Mouse (Mus musculus) embryonic facial prominence, embryonic 15.5 days (tissue): Measurements from ENCODE around the gene Psme3. TPM values are rescaled to one million over a fixed set of nuclear protein-coding genes. Genes with fewer than 3 reads are reported as not detected.
A peak's percentile ranks its signal among the peaks of the same experiment; 100 is the strongest.
"Not testable (repeated sequence)": the region's sequence is repeated elsewhere in the genome, so short reads cannot be mapped to it uniquely, and the experiment has no call there.

ENCODE experiments used
- ATAC-seq: fragments of 200-750 bp; cut with Nextera tagmentation; 2 replicates; pipeline ENCODE4 v1.8.0; 2017; ENCODE audit warnings: low read depth, moderate TSS enrichment; ENCODE audit not compliant: insufficient number of reproducible peaks, low FRiP score, low TSS enrichment
- H3K27ac ChIP-seq: fragments of 300-500 bp; sonication (generic); replicated peaks from 2 replicates; pipeline ENCODE4 v1.5.1; 2015; ENCODE audit warnings: mild to moderate bottlenecking, inconsistent platforms
- H3K27me3 ChIP-seq: fragments of 300-500 bp; sonication (generic); 2 replicates; pipeline ENCODE4 v1.6.1; 2015; ENCODE audit warnings: inconsistent platforms
- H3K36me3 ChIP-seq: fragments of 300-500 bp; sonication (generic); 2 replicates; pipeline ENCODE4 v1.6.1; 2015; ENCODE audit warnings: mild to moderate bottlenecking, inconsistent platforms
- H3K4me1 ChIP-seq: fragments of 300-500 bp; sonication (generic); 2 replicates; pipeline ENCODE4 v1.6.1; 2015; ENCODE audit warnings: inconsistent platforms
- H3K4me2 ChIP-seq: fragments of 300-500 bp; sonication (generic); replicated peaks from 2 replicates; pipeline ENCODE4 v1.6.1; 2015; ENCODE audit warnings: mild to moderate bottlenecking, inconsistent platforms
- H3K4me3 ChIP-seq: fragments of 300-500 bp; sonication (generic); replicated peaks from 2 replicates; pipeline ENCODE4 v1.5.1; 2015; ENCODE audit warnings: mild to moderate bottlenecking, inconsistent platforms
- H3K9ac ChIP-seq: fragments of 300-500 bp; sonication (generic); 2 replicates; pipeline ENCODE4 v1.6.1; 2015; ENCODE audit warnings: inconsistent platforms
- H3K9me3 ChIP-seq: fragments of 300-500 bp; sonication (generic); replicated peaks from 2 replicates; pipeline ENCODE4 v1.6.1; 2016; ENCODE audit warnings: inconsistent platforms
- WGBS: fragments of 180-500 bp; shearing (Covaris S2); methylation state at CpG from one replicate; pipeline ENCODE4 v1.1.7; 2015; 5-methylcytosine and 5-hydroxymethylcytosine counted together
- polyA plus RNA-seq: library from polyadenylated mRNA; unstranded; fragments of >200 nt; fragmentation: Nextera tagmentation; extraction: Ambion mirVana; gene quantifications from 2 replicates; pipeline ENCODE4 v1.2.1, GENCODE M21; 2015

Psme3 gene
- polyA plus RNA-seq, 1 experiment from 2014 or later = 126 TPM

GRCm38 (mm10) chr11:101314567-101314966, 1.4 kb upstream of the Psme3 start:
- no peak overlapping the region for H3K27ac ChIP-seq
- WGBS = 98% methylated on average over 1 of the region's 1 CpGs
- H3K4me1 ChIP-seq = peaks cover 15% of the 10 kb centered on the region
- no peak overlapping the region for H3K9ac ChIP-seq
- ATAC-seq = no peak
- no peak overlapping the region for H3K4me2 ChIP-seq
- no peak overlapping the region for H3K4me3 ChIP-seq
- peaks cover 18% of the 10 kb centered on the region for H3K36me3 ChIP-seq
- H3K9me3 ChIP-seq = no peaks in the 10 kb centered on the region
- H3K27me3 ChIP-seq = no peaks in the 10 kb centered on the region

DNA sequence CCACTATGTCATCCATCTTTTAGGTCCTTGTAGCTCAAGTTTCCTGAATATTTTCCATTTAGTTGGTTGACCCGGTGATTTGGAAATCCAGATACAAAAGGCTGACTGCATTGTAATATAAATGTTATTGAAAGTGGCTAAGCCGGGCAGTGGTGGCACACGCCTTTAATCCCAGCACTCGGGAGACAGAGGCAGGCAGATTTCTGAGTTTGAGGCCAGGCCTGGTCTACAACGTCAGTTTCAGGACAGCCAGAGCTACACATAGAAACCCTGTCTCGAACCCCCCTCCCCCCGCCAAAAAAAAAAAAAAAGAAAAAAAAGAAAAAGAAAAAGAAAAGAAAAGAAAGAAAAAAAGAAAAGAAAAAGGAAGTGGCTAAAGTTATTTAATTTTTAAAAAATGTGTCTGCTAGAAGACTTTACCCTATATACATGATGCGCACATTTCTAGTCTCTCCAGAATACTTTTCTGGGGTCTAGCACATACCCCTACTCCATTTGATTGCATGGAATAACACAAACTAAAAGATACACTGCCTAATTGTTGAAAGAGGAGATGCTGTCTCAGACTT, 847 bp upstream of the Psme3 start:
- WGBS = 82% methylated on average over 8 of the region's 8 CpGs

DNA sequence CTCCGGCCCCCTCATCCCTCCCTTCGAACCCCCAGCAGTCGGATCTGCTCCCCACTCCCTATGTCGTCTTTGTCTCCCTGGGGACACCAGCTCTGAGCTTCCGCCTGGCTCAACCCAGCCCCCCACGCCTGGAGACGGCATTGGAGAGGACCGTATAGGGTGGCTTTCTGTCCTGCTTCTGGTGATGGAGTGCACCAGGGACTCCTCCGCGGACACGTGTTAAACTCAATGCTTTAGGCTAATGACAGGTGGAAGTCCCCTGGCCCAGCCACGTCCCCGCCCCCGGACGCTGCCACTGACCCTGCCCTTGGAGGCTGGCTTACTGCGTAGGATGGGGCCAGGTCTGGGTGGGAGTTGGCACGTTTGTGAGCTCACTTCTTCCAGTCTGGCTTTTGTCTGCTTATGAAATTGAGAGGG, 496 bp downstream of the Psme3 start:
- Histone ChIP-seq H3K27me3 (no peaks in the 10 kb centered on the region), H3K4me2 (peak overlapping the region; percentile 93), H3K27ac (peak overlapping the region; percentile 74), H3K4me3 (peak overlapping the region; percentile 95), H3K4me1 (peaks cover 15% of the 10 kb centered on the region), H3K9me3 (no peaks in the 10 kb centered on the region), H3K9ac (peak overlapping the region; percentile 89), H3K36me3 (peaks cover 38% of the 10 kb centered on the region)
- peak; percentile 31 for ATAC-seq
- WGBS = under 1% methylated on average over 17 of the region's 17 CpGs

More for the DNA sequence above, 847 bp upstream of the Psme3 start:
- H3K4me2 ChIP-seq = peak overlapping the region; percentile 93
- ATAC-seq = no peak
- peak overlapping the region; percentile 95 for H3K4me3 ChIP-seq
- no peaks in the 10 kb centered on the region for H3K27me3 ChIP-seq
- H3K27ac ChIP-seq = peak overlapping the region; percentile 74
- H3K36me3 ChIP-seq = peaks cover 24% of the 10 kb centered on the region
- no peaks in the 10 kb centered on the region for H3K9me3 ChIP-seq
- peak overlapping the region; percentile 89 for H3K9ac ChIP-seq
- peaks cover 15% of the 10 kb centered on the region for H3K4me1 ChIP-seq

DNA sequence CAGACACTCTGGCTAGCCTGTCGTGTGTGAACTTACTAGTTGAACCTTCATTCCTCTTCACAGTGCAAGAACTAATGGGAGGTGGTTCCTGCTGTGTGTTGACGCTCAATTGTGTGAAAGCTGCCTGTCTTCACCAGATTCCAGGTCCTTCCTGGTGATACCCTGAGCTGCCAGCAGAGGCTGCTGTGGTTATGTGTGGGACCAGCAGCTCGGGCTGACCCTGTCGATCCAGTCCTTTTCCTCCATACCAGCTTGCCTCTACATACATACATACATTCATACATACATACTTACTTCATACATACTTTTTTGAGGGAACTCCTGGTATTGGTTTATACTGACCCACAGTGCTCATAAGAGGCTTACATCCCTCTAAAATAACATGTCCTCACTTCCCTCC, 7.6 kb downstream of the Psme3 start:
- Histone ChIP-seq H3K27ac (no peak overlapping the region), H3K4me1 (peaks cover 5% of the 10 kb centered on the region; the same call in 1 of the 2 replicates), H3K4me2 (no peak overlapping the region), H3K36me3 (peaks cover 75% of the 10 kb centered on the region), H3K4me3 (no peak overlapping the region), H3K9ac (no peak overlapping the region), H3K9me3 (no peaks in the 10 kb centered on the region), H3K27me3 (no peaks in the 10 kb centered on the region)
- ATAC-seq = no peak
- WGBS = 9% methylated on average over 4 of the region's 4 CpGs

DNA sequence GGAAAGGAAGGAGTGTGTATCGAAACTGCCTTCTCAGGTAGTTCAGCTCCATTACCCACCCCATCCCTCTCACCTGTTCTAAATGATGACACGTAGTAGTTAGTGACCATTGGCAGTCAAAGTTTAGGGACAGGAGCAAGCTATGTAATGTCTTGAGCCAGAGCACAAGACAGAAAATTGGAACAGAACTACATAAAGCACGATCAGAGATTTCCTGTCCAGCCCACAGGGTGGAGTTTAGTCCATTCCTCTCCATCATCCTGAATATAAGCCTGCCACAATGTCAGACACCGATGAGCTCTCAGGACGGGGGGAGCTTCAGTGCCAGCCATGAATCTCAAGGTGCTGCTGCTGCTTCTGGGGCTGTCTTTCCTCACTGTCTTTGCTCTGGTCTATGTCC, 8.8 kb downstream of the Psme3 start, which contains the start of gene Aoc2:
Gene Aoc2, plus strand, starts transcription at position 301 of the 400 bp plus-strand sequence.
- H3K9me3 ChIP-seq = no peaks in the 10 kb centered on the region
- no peak within 1 kb of the TSS for H3K4me2 ChIP-seq
- peaks cover 64% of the 10 kb centered on the region for H3K36me3 ChIP-seq
- ATAC-seq = no peak
- no peak within 1 kb of the TSS for H3K9ac ChIP-seq
- H3K27ac ChIP-seq = no peak within 1 kb of the TSS
- WGBS = 93% methylated on average over 5 of the region's 5 CpGs
- H3K4me3 ChIP-seq = no peak within 1 kb of the TSS
- H3K27me3 ChIP-seq = no peaks in the 10 kb centered on the region
- H3K4me1 ChIP-seq = peaks cover 12% of the 10 kb centered on the region; the same call in 1 of the 2 replicates

GRCm38 (mm10) chr11:101325201-101325600, 9.2 kb downstream of the Psme3 start:
- Histone ChIP-seq H3K36me3 (peaks cover 59% of the 10 kb centered on the region), H3K4me1 (peaks cover 12% of the 10 kb centered on the region; the same call in 1 of the 2 replicates)
- not testable (repeated sequence) for H3K27ac ChIP-seq, H3K9me3 ChIP-seq, ATAC-seq, H3K4me2 ChIP-seq, H3K9ac ChIP-seq, H3K4me3 ChIP-seq, H3K27me3 ChIP-seq
- 90% methylated on average over 11 of the region's 11 CpGs for WGBS

- Histone ChIP-seq H3K36me3 (peaks cover 50% of the 10 kb centered on the region), H3K9ac (no peak overlapping the region), H3K9me3 (no peaks in the 10 kb centered on the region), H3K4me3 (no peak overlapping the region), H3K4me2 (no peak overlapping the region), H3K27ac (no peak overlapping the region), H3K4me1 (peaks cover 16% of the 10 kb centered on the region; the same call in 1 of the 2 replicates), H3K27me3 (no peaks in the 10 kb centered on the region)
- WGBS = 85% methylated on average over 11 of the region's 11 CpGs
- ATAC-seq = no peak
Measured at GRCm38 (mm10) chr11:101326147-101326546, 10.1 kb downstream of the Psme3 start.

GRCm38 (mm10) chr11:101327311-101327710, 11.3 kb downstream of the Psme3 start:
- Histone ChIP-seq H3K4me3 (no peak overlapping the region), H3K36me3 (peaks cover 38% of the 10 kb centered on the region), H3K9ac (no peak overlapping the region), H3K27me3 (no peaks in the 10 kb centered on the region), H3K9me3 (no peaks in the 10 kb centered on the region), H3K4me2 (no peak overlapping the region), H3K4me1 (peaks cover 18% of the 10 kb centered on the region; the same call in 1 of the 2 replicates), H3K27ac (no peak overlapping the region)
- WGBS = 48% methylated on average over 3 of the region's 3 CpGs
- no peak for ATAC-seq

DNA sequence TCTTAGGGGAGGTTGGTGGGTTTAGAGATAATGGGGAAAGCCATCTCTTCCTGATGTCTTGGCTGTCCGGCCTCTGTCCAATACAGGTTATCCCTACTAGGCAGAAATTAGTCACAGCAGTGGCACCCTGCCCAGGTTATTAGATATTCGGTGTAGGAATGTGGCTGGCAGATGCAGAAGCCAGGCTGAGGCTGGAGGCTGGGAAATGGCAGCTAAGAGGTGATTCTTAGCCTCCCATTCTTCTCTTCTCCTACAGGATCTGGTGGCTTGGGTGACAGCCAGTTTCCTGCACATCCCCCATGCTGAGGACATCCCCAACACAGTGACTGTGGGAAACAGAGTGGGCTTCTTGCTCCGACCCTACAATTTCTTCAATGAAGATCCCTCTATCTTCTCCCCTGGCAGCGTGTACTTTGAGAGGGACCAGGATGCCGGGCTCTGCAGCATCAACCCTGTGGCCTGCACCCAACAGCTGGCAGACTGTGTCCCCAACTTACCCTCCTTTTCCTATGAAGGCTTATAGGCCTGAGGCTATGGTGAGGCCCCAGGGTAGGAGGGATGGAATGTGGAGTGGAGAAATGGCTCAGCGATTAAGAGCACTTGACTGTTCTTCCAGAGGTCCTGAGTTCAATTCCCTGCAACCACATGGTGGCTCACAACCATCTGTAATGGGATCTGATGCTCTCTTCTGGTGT, 13.1 kb downstream of the Psme3 start:
- Histone ChIP-seq H3K4me3 (no peak overlapping the region), H3K27ac (peak overlapping the region; percentile 5; the same call in 1 of the 2 replicates), H3K4me1 (peaks cover 18% of the 10 kb centered on the region; the same call in 1 of the 2 replicates), H3K9ac (no peak overlapping the region), H3K36me3 (peaks cover 20% of the 10 kb centered on the region), H3K9me3 (no peaks in the 10 kb centered on the region), H3K27me3 (no peaks in the 10 kb centered on the region), H3K4me2 (no peak overlapping the region)
- WGBS = 61% methylated on average over 6 of the region's 6 CpGs
- no peak for ATAC-seq

DNA sequence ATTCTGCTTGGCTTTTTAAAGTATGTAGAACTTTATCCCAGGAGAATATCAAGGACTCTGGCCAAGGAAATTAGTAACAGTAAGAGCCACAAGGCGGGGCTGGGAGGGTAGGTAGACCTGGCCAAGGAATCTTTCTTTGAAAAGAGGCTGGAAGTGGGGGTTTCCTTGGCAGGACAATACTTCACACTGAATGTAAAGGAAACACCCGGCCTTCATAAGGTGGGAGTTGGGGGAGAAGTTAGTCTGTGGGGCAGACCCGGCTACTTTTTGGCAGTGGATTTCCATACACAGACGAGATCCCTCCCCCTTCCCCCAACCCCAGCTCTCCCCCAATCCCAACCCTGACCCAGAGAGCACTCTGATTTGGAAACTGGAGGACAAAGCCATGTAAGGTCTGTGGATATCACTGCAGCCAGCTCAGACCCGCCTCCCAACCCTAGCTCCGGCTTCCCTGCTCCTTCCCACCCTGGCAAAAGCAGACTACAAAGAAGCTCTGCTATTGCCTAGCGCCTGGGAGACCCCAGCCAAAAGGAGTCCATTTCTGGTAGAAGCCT, 14.4 kb downstream of the Psme3 start, which contains the start of gene Aoc3:
Gene Aoc3, plus strand, starts transcription at position 235 of the 554 bp plus-strand sequence.
- Histone ChIP-seq H3K4me3 (no peak within 1 kb of the TSS), H3K27me3 (no peaks in the 10 kb centered on the region), H3K36me3 (peaks cover 7% of the 10 kb centered on the region), H3K4me2 (no peak within 1 kb of the TSS; the same call in 1 of the 2 replicates), H3K4me1 (peaks cover 18% of the 10 kb centered on the region; the same call in 1 of the 2 replicates), H3K9ac (no peak within 1 kb of the TSS), H3K9me3 (no peaks in the 10 kb centered on the region), H3K27ac (peak within 1 kb of the TSS; percentile 55; the same call in 1 of the 2 replicates)
- 61% methylated on average over 7 of the region's 7 CpGs for WGBS
- ATAC-seq = peak; percentile 58

- H3K27ac ChIP-seq = peak overlapping the region; percentile 55; the same call in 1 of the 2 replicates
- H3K9me3 ChIP-seq, H3K9ac ChIP-seq, H3K4me2 ChIP-seq, H3K27me3 ChIP-seq, ATAC-seq, H3K4me3 ChIP-seq, H3K36me3 ChIP-seq: not testable (repeated sequence)
- peaks cover 18% of the 10 kb centered on the region; the same call in 1 of the 2 replicates for H3K4me1 ChIP-seq
- WGBS = 75% methylated on average over 6 of the region's 6 CpGs
Measured at GRCm38 (mm10) chr11:101330961-101331360, 14.9 kb downstream of the Psme3 start.
